Mouse (Mus musculus): ENCODE measurements around the gene Ddhd1.
A peak's percentile ranks its signal among the peaks of the same experiment; 100 is the strongest.

The Ddhd1 gene

DNA sequence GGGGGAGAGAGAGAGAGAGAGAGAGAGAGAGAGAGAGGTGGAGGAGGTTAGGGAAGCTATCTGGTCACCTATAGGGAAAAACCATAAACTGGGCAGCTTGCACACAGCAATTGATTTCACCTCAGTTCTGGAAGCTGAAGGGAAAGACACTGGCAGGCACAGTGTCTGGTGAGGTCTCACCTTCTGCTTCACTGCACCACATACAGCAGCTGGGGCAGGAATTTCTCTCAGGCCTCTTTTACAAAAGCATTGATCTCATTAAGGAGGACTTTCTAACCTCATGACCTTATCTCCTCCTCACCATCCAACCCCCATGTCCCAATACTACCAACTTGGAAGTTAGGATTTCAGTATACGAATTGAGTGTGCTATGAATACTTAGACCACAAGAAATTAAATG, 13.2 kb downstream of the Ddhd1 start:
- DNase-seq (ENCODE audit: low read depth, low spot score) = no peak

DNA sequence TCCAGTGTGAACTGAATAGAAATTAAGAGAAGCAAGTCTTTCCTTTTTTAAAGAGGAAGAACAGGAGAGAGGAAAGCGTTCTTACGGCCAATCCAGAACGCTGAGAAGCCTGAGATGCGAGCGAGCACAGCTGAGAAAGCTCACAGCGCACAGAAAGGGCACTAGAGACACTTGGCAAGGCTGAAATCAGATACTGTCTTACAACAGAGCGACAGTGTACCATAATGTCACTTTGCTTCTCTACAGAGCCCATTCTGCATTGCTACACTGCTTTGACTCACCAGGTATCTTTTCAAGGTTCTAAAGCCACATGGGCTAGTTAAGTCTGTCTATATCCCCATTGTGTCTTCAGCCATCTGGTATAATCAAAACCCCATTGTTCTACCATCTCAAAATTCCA, 13.7 kb downstream of the Ddhd1 start:
- no peak for DNase-seq (ENCODE audit: low read depth, low spot score)

DNA sequence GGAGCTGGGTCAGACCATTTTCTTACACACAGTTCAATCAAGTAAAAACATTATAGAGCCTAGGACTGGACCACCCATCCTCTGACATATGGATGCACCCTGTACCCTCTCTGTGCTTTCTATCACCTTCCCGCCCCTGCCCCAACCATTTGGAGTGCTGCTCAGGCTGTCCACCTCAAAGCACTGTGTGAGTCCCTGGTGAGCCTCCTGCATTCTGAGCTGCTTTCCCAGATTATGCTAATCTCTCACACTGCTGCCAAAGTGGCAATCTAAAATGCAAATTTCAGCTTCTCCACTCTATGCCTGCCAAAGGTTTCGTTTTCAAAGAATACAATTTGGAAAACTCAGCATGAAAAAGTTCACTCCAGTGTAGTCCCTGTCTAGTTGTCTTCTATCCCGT, 14.5 kb downstream of the Ddhd1 start:
- no peak for DNase-seq (ENCODE audit: low read depth, low spot score)

DNA sequence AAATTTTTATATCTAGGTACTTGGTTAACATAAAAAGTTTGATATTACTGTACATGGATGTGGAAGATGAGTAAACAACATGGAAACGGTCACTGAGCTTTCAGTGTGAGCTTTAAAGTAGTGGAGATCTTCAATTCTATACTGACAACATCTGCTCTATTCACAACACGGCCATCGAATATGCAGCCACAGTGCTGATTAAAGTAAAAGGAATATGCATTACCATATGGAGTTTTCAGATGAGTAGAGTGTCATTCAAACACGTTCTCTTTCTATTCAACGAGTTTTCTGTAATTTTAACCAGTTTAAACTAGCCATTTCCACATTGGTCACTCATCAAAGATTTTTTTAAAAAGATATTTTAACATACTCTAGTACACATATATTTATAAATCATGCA, 15.1 kb downstream of the Ddhd1 start:
- no peak for DNase-seq (ENCODE audit: low read depth, low spot score)

DNA sequence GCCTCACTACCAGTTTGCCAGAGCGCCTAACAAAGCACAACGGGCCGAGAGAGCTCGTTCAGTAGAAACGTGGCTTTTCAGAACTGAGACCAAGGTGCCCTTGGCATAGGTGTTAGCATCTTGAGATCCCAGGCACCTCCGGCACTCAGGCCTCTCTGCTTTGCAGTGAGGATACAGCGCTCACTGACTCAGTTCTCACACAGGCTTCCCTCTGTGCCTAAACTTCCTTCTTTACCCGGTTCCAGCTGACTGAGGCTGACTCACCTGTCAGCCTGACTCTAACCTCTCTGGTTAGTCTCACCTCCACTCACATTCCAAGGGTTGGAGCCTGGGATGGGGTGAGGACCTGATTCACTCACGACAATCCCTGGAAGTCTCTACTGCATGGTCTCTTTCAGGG, 15.7 kb downstream of the Ddhd1 start:
- no peak for DNase-seq (ENCODE audit: low read depth, low spot score)

DNA sequence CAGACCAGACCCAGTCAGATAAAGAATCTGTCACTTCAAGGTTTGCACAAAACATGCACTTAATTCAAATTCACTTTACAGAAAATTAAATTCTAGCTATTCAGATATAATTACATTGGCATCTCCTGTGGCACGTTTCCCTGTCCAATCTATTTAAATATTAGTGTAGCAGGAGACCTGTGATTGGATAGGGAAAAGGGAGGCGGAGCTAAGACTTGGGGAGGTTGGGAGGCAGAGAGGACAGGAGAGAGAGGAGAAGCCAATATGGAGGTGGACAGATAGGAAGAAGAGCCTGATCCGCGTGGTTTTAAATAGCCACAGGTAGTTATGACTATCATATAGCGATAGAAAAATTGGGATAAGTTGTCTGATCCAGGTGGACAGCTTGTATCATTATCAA, 19.2 kb downstream of the Ddhd1 start:
- DNase-seq (ENCODE audit: low read depth, low spot score) = no peak

DNA sequence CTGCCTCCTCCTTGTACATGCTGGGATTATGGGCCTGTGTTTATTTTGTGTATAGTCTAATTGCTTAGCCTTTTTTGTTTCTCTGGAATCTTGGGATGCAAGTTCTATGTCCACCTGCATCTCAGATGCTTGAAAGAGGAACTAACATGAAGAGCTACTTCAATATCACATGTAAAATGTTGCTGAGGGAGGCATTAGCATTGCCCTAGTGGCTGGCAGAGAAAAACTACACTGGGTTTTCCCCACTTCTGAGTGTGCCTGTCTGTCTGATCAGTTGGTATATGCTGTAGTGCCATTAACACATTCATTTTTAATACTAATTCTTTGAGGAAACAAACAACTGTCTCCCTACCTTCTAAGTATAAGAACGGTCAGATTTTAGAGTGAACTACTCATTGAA, 22.4 kb downstream of the Ddhd1 start:
- DNase-seq (ENCODE audit: low read depth, low spot score) = no peak

DNA sequence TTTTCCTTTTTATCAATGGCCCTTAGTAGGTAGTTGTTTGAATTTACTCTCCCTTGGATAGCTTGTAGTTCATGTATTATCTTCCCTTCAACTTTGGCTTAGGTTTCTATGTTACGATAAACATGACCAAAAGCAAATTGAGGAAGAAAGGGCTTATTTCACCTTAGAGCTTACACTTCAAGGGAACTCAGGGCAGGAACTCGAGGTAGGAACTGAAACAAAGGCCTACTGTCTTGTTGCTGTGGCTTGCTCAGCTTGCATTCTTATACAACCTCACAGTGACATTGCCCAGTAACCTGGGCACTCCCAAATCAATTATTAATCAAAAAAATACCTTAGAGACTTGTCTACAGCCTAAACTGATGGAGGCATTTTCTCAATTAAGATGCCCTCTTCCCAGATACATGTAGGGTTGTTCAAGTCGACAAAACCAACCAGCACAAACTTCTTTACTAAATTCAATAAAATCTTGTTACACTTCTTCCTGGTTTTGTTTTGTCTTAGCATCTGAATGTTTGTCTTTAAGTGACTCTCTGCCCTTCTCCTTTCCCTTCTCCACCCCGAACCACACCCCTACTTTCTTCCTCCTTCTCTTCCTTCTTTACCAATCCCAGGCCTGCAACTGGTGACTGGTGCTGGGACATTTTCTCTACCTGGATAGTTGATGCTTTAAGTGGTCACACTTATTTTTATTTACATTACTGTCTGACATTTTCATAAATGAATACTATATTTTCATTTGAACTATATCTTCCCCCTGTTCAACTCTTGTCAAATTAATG, 25.0 kb downstream of the Ddhd1 start:
- DNase-seq (ENCODE audit: low read depth, low spot score) = no peak

DNA sequence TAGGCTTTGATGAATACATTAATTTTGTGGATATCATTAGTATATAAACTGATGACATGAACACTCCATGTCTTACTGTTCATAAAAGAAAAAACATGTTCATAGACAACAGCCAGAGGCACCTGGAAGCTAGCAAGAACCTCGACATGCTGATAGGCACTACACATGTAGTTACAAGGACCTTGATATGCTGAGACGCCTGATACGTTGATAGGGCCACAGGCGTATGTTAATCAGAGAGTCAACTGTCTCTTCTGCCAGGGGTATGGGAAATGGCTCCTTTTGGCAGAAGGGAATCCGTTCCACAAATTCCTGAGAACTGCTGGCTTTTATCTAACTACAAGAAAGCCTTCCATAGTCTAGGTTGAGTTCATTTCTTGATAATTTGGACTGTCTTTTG, 27.4 kb downstream of the Ddhd1 start:
- no peak for DNase-seq (ENCODE audit: low read depth, low spot score)

DNA sequence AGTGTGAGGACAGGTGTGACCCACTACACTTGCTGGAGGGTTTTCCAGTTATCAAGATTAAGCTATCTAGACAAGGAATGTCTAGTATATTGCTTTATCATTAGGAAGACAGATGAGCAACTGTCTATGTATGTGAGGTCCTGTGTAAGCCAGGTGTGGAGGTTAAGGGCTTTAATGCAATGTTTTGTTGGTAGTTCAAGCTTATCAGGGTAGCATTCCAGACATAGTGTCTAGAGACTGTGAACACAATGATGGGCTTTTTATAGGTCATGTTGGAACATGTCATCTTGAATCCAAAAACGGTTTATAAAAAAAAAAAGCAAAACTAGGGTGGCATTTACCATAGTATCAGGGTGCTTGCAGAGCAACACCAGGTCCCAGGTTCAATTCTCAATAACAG, 28.0 kb downstream of the Ddhd1 start:
- DNase-seq (ENCODE audit: low read depth, low spot score) = no peak

DNA sequence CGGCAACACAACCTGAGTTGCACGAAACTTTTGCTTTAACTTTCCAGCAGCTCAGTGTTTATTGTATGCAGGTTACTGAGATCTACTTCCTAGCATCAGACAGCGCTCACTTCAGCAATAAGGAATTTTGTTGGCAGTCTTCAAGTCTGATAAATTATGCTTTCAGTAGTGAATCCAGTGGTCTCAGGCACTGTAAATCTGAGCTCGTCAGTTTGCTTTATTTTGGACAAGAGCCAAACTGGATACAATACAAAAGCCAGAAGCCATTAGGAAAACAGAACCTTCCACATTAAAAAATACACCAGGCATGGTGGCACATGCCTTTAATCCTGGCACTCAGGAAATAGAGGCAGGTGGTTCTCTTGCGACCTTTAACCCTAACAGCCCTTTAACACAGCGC, 39.6 kb downstream of the Ddhd1 start:
- DNase-seq (ENCODE audit: low read depth, low spot score) = no peak

DNA sequence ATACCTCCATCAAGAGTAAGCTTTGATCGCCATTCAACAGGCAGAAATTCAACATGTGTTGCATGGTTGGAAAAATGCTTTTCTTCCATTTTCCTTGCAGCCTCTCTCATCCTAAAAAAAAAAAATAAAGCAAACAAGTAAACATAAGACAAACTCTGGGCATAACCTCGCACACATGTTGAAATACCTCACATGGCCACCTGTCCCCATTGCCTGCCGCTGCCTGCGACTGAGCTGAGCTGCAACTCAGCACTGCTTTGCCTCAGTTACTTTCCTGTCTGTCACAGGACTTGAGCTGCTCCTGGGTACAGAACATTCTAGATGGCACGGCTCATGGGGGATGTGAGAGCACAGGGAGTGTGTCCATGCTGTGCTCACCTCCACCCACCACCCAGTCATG, 41.4 kb downstream of the Ddhd1 start:
- no peak for DNase-seq (ENCODE audit: low read depth, low spot score)

DNA sequence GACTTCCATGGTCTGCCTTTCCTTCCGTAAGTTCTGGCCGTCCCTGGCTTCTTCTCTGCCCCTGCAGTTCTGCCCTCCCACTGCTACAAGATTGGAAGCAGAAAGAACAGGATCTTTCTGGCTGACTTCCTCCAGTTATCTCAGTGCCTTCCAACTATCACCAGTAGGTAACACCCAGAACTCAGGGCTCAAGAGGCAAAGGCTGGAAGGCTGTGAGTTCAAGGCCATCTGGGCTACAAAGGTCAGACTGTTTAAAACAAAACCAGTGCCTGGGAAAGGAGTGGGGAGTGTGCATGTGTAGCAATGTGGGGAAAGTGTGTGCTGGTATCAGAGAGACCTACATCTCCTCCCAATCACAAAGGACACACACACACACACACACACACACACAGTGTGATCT, 42.2 kb downstream of the Ddhd1 start:
- DNase-seq (ENCODE audit: low read depth, low spot score) = no peak

DNA sequence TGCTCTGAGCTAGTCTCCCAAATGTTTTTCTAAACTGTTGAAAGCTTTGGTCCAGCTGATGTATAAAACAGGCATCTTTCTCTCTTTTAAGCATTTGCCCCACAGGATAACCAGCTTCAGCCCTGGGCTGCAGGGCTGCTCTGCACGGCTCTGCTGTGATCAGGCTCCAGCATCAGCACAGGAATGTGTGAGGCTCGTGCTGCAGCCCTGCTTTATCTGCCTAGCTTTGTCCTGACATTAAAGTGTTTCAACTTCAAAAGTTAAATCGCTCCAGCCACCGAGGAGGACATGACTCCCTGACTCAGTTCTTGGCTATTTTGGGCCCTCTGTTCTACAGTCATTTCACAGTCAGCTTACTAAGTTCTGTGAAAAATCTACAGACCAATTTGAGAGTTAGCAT, 43.1 kb downstream of the Ddhd1 start:
- DNase-seq (ENCODE audit: low read depth, low spot score) = no peak

DNA sequence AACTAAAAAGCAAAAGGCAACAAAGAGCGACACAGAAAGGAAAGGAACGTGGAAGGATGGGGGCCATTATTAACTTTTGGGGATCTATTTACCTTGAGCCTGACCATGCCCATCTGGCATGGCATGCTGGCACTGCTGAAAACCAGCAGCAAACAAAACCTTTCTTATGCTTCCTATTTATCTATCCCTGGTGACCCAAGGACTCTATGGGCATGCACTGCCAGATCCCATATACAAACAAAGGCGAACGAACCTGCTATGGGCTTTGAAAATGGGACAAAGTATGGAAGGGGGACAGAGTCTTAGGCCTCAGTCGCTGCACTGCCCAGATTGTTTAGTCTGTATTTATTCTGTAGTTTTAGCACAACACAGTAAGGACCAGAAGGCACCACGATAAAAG, 43.5 kb downstream of the Ddhd1 start:
- no peak for DNase-seq (ENCODE audit: low read depth, low spot score)

DNA sequence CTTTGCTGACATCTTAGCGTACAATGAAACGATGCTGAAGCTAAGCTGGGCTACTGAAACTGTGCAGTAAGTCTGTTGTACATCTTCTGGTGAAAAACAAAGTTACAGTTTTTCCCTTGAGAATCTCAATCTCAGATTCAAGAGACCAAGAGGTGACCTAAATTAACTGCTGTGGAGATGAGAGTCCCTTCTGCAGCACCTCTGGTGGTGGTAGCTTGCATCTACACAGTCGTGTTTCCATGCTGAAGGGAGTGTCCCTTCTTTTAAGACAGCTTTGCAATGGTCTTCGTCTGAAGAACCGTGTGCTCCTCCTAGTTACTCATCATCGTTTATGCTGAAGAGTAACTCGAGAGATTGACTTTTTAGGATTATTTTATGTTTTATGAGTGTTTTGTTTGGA, 46.3 kb downstream of the Ddhd1 start:
- no peak for DNase-seq (ENCODE audit: low read depth, low spot score)

DNA sequence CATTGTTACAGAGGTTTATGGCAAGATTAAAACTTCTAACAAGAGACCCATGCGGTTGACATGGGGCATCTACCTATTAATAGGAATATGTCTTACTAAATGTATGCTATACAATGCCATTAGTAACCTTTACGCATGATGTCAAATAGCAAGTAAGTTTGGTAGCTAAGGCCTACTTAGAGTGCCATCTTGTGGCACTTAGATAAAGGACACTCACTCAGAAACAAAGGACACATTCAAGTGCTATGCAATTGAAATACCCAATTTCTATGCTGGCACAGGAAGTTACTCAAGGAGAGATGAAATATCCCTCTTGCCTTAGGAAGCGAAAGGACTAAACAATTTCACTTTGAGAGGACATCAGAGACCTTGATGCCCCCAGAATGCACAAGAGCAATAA, 55.9 kb downstream of the Ddhd1 start:
- peak; percentile 38 for DNase-seq (ENCODE audit: low read depth, low spot score)

DNA sequence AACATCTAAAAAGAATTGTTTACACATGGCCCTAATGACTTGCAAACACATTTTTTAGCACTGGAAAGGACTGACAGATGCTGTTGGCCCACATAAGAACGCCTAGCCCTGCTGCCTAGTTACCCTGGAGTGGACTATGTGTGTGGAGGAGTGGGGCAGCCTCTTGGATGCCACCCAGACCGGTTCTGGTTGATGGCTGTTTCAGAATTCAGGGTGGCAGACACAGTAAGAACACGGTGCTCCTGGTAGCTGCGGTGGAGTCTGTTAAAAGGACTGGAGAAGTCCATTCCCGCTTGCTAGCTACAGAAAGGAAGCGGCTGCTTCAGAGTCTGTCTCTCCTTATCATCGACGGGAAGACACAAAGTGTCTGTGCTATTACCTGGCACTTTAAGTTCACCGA, 57.4 kb downstream of the Ddhd1 start:
- DNase-seq (ENCODE audit: low read depth, low spot score) = no peak

DNA sequence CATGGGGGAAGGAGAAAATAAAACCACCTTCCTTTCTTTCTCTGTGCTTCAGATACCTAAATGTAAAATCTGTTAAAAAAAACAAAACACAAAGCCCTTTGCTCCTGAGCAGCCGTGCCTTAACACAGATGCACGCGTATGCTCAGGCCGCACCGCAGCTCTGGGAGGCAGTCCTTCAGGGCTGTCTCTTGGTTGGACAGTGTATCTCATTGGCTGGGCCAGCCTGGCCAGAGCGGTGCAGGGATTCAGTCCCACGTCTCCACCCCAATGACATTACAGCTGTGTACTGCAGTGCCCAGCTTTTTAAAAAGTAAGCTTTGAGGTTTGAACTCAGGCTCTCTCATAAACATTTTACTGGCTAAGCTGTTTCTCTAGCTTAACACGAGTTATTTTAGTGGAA, 60.1 kb downstream of the Ddhd1 start:
- no peak for DNase-seq (ENCODE audit: low read depth, low spot score)

DNA sequence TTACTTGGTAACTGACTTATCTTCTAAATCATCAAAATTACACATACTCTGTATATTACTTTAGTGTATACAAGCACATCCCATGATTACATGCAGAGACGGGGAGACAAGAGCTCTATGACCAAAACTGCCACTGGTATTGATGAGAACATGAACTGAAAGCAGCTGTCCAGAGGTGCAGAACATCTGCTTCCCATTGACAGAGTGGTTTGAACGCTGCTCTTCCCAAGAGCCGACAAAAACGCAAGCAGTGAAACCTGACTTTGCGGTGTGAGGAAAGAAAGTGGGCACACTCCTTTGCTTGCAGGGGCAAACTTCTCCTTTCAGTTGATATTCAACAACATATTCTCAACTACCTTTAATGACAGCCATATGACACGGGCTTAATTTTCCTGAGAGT, 64.7 kb downstream of the Ddhd1 start:
- no peak for DNase-seq (ENCODE audit: low read depth, low spot score)

DNA sequence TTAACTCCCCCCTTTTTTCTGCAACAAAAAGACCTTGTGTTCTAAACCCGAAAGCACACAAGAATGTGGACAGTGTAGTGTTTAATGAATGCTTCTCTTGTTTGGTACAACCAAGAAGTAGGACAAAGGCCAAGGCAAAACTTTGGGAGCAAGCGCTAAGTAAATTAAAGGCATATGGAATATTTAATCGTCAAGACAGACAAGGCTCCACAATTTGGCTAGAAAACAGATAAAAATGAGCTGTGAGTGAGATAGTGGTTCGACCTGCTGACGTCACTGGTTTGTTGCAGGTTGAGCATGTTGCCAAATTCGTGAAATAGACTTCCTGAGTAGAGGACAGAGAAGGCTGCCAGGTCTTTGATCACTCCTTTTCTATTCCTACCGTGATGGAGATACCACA, 69.5 kb downstream of the Ddhd1 start:
- DNase-seq (ENCODE audit: low read depth, low spot score) = no peak

DNA sequence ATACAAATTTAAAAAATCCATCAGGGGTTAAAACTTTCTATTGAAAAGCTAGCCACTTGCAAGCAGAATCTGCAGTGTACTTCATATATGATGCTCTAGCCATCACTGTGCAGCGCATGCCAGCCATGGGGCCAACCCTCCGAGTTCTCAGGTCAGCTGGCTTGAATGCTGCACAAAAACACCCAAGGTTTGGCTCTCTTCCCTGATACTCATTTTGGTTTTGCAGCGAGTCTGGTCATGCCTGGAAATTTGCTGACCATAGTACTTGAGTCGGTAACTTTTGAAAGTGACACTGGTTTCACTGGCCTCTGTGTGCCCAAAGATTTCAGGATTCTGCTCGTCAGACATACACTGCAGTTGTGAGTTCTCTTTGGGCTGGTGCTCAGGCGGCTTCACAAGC, 70.4 kb downstream of the Ddhd1 start:
- no peak for DNase-seq (ENCODE audit: low read depth, low spot score)

DNA sequence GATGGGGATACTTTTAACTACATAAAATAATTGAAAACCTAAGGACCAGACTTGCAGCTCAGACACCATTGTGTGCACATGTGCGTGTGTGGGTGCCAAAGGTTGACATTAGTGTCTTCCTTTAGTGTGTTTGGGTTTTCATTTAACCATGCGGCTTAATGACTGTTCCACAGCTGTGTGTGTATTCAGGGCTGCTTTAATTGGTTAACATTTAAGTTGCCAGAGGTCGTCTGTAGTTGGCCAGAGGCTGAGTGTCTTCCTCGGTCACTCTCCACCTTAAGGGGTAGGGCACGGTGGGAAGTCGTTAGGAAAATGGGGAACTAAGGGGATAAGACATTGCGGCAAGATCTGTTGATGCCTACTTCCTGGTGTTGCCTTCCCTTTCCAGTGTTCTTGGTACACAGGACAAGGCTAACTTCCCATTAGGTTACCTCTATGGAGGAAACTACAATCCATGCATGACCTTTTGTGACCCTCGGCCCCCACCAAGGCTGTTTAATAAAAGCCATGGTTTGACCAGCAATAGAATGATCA, 74.4 kb downstream of the Ddhd1 start:
- no peak for DNase-seq (ENCODE audit: low read depth, low spot score)
